Mouse (Mus musculus) heart, embryonic 14.5 days (tissue): ENCODE measurements around the gene Mecom. TPM values are rescaled to one million over a fixed set of nuclear protein-coding genes. Genes with fewer than 3 reads are reported as not detected.

ENCODE experiments used
- ATAC-seq: fragments of 200-750 bp; cut with Nextera tagmentation; 2 replicates; pipeline ENCODE4 v1.8.0; 2017; ENCODE audit warnings: low read depth, moderate TSS enrichment; ENCODE audit not compliant: insufficient number of reproducible peaks, insufficient read depth, low FRiP score
- H3K27ac ChIP-seq, 2 experiments: fragments of 200-500 bp in 1 of 2; fragments of 300-500 bp in 1 of 2; sonication (generic) in 1 of 2; replicated peaks in 1 of 2; 2 replicates each; pipeline ENCODE4 v1.5.1; 2012 to 2014; ENCODE audit warnings: low read depth in 2 of 2, low read length in 2 of 2, control low read depth in 1 of 2, mild to moderate bottlenecking in 1 of 2, mixed read lengths in 1 of 2; ENCODE audit not compliant: control insufficient read depth in 1 of 2, insufficient read depth in 1 of 2
- H3K27me3 ChIP-seq: fragments of 300-500 bp; sonication (generic); 2 replicates; pipeline ENCODE4 v1.6.1; 2014; ENCODE audit warnings: mild to moderate bottlenecking, low read length, control low read depth; ENCODE audit not compliant: control insufficient read depth, insufficient read depth
- H3K36me3 ChIP-seq: fragments of 300-500 bp; sonication (generic); 2 replicates; pipeline ENCODE4 v1.6.1; 2014; ENCODE audit warnings: mild to moderate bottlenecking, control low read depth, low read length, mixed read lengths; ENCODE audit not compliant: control insufficient read depth, insufficient read depth
- H3K4me1 ChIP-seq, 2 experiments: fragments of 200-500 bp in 1 of 2; fragments of 300-500 bp in 1 of 2; sonication (generic) in 1 of 2; 2 replicates each; pipeline ENCODE4 v1.6.1; 2012 to 2014; ENCODE audit warnings: low read length in 2 of 2, control low read depth in 1 of 2, mixed read lengths in 1 of 2; ENCODE audit not compliant: control insufficient read depth in 2 of 2, insufficient read depth in 2 of 2
- H3K4me2 ChIP-seq: fragments of 300-500 bp; sonication (generic); 2 replicates; pipeline ENCODE4 v1.6.1; 2014; ENCODE audit warnings: mild to moderate bottlenecking, low read length
- H3K4me3 ChIP-seq, 2 experiments: fragments of 200-500 bp in 1 of 2; fragments of 300-500 bp in 1 of 2; sonication (generic) in 1 of 2; 2 replicates each; pipeline ENCODE4 v1.5.1; 2012 to 2014; ENCODE audit warnings: low read length in 2 of 2, mild to moderate bottlenecking in 2 of 2, control low read depth in 1 of 2, low read depth in 1 of 2, moderate library complexity in 1 of 2; ENCODE audit not compliant: control insufficient read depth in 1 of 2, insufficient read depth in 1 of 2
- H3K9ac ChIP-seq: fragments of 300-500 bp; sonication (generic); 2 replicates; pipeline ENCODE4 v1.6.1; 2014; ENCODE audit warnings: mild to moderate bottlenecking, low read length
- H3K9me3 ChIP-seq: fragments of 300-500 bp; sonication (generic); 2 replicates; pipeline ENCODE4 v1.6.1; 2016; ENCODE audit warnings: low read length, control low read depth; ENCODE audit not compliant: control insufficient read depth
- WGBS: fragments of 180-500 bp; shearing (Covaris S2); extraction: QIAGEN DNeasy Blood & Tissue Kit; methylation state at CpG from one replicate; pipeline ENCODE4 v1.1.7; 2014; 5-methylcytosine and 5-hydroxymethylcytosine counted together
- polyA plus RNA-seq: library from polyadenylated mRNA; unstranded; fragments of >200 nt; fragmentation: Nextera tagmentation; extraction: Ambion mirVana; gene quantifications from 2 replicates; pipeline ENCODE4 v1.2.1, GENCODE M21; 2014

The Mecom gene
- polyA plus RNA-seq, 1 experiment from 2014 or later, result 23.0 TPM

GRCm38 (mm10) chr3:30132370-30132769 is 415.4 kb downstream of the Mecom start:
- no peak overlapping the region for H3K4me3 ChIP-seq
- H3K27me3 ChIP-seq, result no peaks in the 10 kb centered on the region
- H3K36me3 ChIP-seq, result no peaks in the 10 kb centered on the region
- no peaks in the 10 kb centered on the region for H3K9me3 ChIP-seq
- H3K4me1 ChIP-seq, result no peaks in the 10 kb centered on the region
- ATAC-seq, result no peak
- no peak overlapping the region for H3K9ac ChIP-seq
- no peak overlapping the region for H3K27ac ChIP-seq
- 68% methylated on average over 2 of the region's 2 CpGs for WGBS
- H3K4me2 ChIP-seq, result no peak overlapping the region

DNA sequence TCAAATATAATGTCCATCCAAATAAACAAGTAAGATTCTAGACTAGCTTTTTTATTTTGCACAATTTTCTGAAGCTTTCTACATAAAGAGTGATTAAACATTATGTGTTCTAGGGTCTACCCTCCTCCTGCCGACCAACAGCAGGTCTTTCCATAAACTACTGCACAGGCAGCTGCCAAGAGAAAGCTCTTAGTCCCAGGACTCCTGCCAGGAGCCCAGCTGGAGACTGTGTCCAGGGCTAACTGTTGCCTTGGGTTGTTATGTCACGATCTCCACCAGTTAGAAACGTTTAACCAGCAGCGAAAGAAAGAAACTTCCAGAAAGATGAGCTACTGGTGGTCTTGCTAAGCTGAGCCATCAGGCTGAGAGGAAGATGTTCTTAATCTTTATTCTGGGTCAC is 417.3 kb downstream of the Mecom start:
- 48% methylated on average over 4 of the region's 4 CpGs for WGBS
- no peaks in the 10 kb centered on the region for H3K9me3 ChIP-seq
- H3K4me3 ChIP-seq, result no peak overlapping the region
- H3K9ac ChIP-seq, result no peak overlapping the region
- ATAC-seq, result no peak
- H3K27me3 ChIP-seq, result no peaks in the 10 kb centered on the region
- no peaks in the 10 kb centered on the region for H3K4me1 ChIP-seq
- no peak overlapping the region for H3K4me2 ChIP-seq
- H3K36me3 ChIP-seq, result no peaks in the 10 kb centered on the region
- no peak overlapping the region for H3K27ac ChIP-seq

DNA sequence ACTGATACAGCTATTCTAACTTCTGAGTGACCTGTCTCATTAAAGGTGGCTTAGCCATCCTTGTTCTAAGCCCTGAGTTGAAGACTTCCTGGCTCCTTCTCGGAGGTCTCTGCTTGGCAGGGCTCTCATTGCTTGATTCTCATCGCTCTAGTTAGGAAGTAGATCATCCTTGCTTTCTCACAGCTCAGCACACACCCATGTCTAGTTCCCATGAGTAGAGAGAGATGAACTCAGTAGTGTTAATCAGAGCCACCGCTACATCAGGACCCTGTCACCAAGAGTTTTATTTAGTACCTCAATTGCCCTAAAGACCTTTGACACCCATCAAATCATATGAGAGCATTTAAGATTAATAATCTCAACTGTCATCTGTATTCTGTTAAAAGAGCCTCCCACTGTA is 425.2 kb downstream of the Mecom start:
- Histone ChIP-seq H3K27ac (no peak overlapping the region), H3K36me3 (no peaks in the 10 kb centered on the region), H3K9ac (no peak overlapping the region), H3K4me1 (no peaks in the 10 kb centered on the region), H3K9me3 (no peaks in the 10 kb centered on the region), H3K27me3 (no peaks in the 10 kb centered on the region), H3K4me3 (no peak overlapping the region), H3K4me2 (no peak overlapping the region)
- 73% methylated on average over 3 of the region's 3 CpGs for WGBS
- ATAC-seq, result no peak

DNA sequence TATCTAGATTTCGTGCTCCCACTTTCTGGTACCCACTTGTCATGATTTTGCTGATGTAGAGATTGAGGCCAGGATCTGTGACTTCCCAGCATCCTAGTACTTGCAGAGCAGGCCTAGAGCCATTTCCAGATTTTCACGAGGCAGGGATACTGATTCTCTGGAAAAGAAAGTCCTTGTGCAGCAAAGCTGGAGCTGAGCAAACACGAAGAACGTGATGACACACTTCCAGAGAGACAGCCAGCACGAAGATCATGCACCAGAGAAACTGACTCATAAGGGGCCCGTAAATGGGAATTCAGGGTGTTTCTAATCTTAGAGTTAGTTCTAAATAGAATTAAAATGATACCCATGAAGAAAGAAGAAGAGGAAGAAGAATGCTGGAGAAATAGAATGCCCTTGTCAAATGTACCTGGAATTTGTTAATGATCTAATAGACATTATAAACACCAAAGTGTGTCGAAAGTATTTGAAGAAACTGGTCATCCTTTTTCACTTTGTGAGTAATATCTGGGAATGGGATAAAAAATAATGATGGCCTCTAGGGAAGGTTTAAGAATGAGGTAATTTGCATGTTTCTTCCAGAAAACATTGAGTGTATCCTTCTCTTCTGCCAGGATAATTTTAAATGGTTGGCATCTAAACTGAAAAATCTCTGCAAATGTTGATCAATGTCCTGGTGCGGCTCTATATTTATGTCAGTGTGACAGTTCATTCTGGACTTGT is 426.9 kb downstream of the Mecom start:
- no peak overlapping the region for H3K4me3 ChIP-seq
- 72% methylated on average over 8 of the region's 8 CpGs for WGBS
- no peak overlapping the region for H3K4me2 ChIP-seq
- no peak overlapping the region for H3K27ac ChIP-seq
- H3K9me3 ChIP-seq, result no peaks in the 10 kb centered on the region
- no peaks in the 10 kb centered on the region for H3K27me3 ChIP-seq
- H3K4me1 ChIP-seq, result no peaks in the 10 kb centered on the region
- ATAC-seq, result no peak
- H3K9ac ChIP-seq, result no peak overlapping the region
- H3K36me3 ChIP-seq, result no peaks in the 10 kb centered on the region

DNA sequence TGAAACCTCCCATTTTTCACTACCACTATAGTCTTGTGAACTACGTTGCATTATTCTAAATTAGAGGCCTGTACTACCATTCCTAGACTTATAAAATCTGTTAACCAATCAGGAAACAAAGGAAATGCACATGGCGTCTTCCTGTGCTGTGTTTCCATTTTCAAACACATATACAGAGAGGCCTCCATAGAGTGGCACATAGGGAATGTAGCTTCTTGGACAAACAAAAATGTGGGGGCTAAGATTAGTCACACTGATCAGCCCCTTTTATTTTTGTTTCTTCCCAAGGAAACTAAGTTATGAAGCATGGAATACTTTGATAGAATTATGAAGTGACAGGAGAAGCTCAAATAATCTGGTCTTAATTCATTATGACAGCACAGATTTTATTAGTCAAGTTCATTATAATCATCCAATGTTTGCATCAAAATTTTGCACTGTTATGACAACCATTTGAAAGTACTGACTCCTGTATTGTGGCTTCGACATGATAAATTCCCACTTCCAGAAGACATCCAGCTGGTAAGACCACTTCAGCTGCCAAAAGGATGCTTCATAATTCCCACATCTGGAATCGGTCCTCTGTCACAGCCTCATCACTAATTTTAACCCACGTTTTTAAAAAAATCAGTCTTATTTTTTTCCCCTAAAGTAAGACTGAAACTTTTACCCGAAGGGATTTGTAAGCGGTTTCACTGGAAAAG is 429.1 kb downstream of the Mecom start:
- no peaks in the 10 kb centered on the region for H3K36me3 ChIP-seq
- H3K9ac ChIP-seq, result no peak overlapping the region
- no peak overlapping the region for H3K4me3 ChIP-seq
- H3K27ac ChIP-seq, result no peak overlapping the region
- no peak overlapping the region for H3K4me2 ChIP-seq
- H3K27me3 ChIP-seq, result no peaks in the 10 kb centered on the region
- no peaks in the 10 kb centered on the region for H3K4me1 ChIP-seq
- ATAC-seq, result no peak
- WGBS, result 73% methylated on average over 7 of the region's 7 CpGs
- no peaks in the 10 kb centered on the region for H3K9me3 ChIP-seq

GRCm38 (mm10) chr3:30113249-30113770 is 434.5 kb downstream of the Mecom start:
- Histone ChIP-seq H3K4me3 (no peak overlapping the region), H3K27ac (no peak overlapping the region), H3K4me2 (no peak overlapping the region), H3K4me1 (no peaks in the 10 kb centered on the region), H3K36me3 (no peaks in the 10 kb centered on the region), H3K9me3 (no peaks in the 10 kb centered on the region), H3K27me3 (no peaks in the 10 kb centered on the region), H3K9ac (no peak overlapping the region)
- ATAC-seq, result no peak
- 63% methylated on average over 3 of the region's 3 CpGs for WGBS

- Histone ChIP-seq H3K4me2 (no peak overlapping the region), H3K27me3 (no peaks in the 10 kb centered on the region), H3K4me3 (no peak overlapping the region), H3K4me1 (peaks cover 7% of the 10 kb centered on the region in 2 experiments; a peak in 3 of 4 replicates), H3K9me3 (no peaks in the 10 kb centered on the region), H3K36me3 (no peaks in the 10 kb centered on the region), H3K27ac (no peak overlapping the region), H3K9ac (no peak overlapping the region)
- no peak for ATAC-seq
- WGBS, result 76% methylated on average over 9 of the region's 9 CpGs
These were observed 439.7 kb downstream of the Mecom start for GRCm38 (mm10) chr3:30107945-30108670.
